Mouse (Mus musculus): ENCODE measurements around the gene Rrp8.
A peak's percentile ranks its signal among the peaks of the same experiment; 100 is the strongest.

The Rrp8 gene

DNA sequence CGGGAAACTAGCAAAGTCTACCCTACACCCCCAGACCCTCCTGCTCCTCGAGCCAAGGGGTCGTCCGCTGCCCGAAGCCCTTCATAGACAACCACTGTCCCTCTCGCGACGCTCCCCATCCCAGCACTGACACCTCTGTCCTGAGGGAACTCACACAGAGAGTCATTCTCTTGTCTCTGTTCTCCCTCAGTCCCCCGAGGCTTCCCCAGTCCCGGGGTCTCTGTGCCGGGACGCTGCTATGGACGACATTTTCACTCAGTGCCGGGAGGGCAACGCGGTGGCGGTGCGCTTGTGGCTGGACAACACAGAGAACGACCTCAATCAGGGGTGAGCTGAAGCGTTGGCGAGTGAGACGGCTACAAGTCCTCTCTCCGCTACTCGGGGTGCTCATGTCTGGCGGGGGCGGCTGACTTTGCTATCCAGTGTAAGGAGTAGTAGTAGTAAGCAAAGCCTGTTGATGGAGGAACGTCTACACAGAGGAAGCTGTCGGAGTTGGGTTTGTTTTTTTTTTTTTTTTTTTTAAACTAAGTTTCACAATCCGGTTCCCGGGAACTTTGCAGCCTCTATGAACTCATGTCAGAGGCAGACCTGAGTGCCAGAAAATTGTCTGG lies at the start of gene Rrp8:
Rrp8 (minus strand) TSS at position 475 of the 611 bp plus-strand sequence.
- DNase-seq (ENCODE audit: low spot score) = peak; percentile 29

DNA sequence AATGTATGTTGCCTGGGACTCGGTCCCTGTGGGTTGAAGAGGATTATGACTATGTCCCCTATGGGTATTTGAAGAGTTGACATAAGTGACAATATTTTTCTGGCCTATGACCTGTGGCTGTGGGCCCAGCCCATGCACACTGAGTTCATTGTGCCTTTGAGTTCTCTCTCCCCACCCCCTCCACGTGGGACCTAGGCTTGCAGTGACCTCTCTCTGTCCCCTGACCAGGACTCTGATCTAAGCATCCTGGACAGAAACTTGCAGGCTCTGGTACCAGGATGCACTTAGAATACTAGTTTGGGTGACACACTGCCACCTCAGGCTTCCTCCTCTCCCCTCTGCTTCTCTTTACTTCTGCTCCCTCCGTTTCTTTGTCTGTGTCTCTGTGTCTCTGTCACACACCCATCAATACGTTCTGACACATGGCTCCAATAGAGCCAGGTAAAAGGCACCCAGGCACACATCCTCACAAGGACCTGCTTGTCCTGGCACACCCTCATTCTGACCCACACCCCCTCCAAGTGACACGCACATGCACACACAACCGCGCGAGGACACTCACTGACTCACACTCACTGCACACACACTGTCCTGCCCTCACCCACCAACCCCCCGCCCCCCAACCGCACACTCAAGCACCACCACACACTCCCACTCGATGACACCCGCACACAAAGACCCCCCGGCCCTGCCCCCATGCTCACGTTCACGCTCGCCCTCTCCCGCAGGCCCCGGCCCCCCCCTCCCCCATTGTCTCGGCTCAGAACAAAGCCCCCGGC lies 49.5 kb upstream of the Rrp8 start:
- no peak for DNase-seq (ENCODE audit: low spot score)

DNA sequence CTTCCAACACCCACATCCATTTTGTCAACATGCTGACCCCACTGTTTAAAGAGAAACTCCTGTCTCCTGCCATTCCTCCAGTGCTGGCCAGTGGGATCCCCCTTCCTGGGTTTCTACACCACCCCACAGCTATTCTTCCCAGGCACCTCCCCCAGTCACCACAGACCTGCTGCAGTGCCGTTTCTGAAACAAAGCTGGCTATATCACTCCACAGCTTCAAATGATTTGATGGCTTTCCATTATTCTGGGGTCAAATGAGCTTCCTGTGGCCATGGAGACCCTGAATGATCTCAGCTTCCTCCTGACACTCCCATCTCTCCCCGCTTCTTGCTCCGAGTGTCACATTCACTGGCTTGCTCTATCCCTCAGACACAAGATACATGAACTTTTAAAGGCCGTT lies 47.4 kb upstream of the Rrp8 start:
- DNase-seq (ENCODE audit: low spot score) = no peak

DNA sequence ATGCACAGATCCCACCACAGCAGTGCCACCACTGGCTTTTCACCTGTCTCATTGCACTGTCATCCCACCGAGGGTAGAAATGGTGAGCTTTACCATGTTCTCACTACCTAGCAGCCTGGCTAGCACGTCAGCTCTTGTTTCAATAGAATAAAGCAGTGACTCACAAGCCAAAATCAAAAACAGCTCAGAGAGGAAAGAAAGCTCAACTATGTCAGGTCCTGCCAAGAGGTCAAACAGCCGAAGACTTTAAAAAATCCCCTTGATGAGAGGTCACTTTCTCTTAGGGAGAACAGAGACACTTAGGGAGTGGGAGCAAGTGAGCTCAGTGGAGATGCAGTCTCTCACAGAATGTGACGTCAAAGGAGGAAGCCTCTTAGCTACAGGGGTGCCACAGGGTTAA lies 46.7 kb upstream of the Rrp8 start:
- DNase-seq (ENCODE audit: low spot score) = no peak

DNA sequence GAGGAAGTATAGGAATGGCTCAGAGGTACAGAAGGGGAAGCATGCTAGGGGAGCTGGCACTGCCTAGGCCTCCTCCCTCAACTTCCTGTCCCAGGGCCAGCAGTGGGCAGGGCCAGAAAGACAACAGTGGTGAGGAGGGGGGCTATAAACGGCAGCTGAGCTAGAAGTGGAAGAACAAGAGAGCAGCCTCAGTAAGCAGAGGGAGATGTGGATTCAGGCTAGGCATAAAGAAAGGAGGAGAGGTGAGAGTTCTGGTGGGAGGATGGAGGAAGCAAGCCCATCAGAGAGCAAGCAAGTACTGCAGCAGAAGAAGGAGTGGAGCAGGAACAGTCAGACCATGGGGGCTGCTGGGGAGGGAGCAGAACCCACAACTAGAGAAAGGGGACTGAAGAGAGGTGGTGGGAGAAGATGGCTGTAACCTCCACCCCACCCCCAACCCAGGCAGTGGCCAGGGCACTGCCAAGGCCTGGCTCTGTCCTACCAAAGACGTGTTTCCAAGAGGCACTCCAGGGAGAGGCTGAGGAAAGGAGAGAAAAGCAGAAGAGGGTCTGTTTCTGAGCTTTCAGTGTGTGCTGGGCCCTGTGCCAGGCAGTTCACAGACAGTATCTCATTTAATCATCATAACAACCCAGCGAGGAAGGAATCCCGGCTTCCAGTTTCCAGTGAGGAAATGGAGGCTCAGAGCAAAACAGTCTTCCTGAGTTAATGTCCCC lies 41.5 kb upstream of the Rrp8 start:
- peak; percentile 22 for DNase-seq (ENCODE audit: low spot score)

DNA sequence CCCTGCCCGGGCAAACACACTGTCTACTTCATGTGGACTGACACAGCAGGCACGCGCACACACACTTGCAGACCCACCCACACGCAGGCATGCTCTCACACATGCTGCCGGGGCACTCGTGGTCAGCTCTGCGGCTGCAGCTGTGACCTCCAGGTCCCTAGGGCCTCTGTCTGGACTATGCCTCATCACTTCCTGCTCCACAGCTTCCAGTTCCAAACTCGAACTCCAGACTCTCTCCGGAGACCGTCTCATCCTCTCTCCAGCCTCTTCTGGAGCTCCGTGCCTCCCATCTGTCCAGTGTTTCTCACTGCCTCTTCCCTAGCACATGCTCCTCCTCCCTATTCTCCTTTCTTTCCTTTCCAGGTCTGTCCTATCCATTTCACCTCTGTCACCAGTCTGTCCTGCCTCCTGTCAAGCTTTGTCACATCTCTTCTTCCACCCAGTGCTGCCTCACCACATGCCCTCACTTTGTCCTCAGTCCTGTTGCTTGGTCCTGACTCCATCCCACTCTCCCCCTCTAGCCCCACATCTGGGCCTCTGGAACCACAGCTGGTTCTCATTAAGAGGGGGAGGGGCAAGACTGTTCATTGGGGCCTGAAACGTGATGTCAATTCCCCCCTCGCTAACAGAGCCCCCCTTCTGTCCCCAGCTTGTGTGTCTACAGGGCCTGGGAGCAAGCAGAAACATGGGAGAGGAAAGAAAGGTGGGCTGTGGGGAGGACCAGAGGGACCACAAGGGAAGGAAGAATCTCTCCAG lies 40.8 kb upstream of the Rrp8 start:
- DNase-seq (ENCODE audit: low spot score) = no peak

DNA sequence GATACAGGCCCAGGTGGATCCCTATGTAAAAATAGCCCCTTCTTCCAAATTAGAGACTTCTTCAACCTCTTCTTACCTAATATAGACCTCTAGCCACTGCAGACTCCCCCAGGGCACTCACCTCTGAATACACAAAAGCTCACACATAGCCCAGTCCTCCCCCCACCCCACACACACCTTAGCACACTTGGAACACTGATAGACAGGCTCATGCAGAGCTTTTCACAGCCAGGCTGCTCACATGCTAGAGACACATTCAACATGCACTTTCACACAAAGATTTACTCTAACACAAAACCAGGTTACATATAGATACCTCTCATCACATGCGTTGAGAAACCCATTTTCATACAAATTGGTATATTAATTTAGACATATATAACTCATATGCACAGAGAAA lies 40.1 kb upstream of the Rrp8 start:
- DNase-seq (ENCODE audit: low spot score) = no peak

DNA sequence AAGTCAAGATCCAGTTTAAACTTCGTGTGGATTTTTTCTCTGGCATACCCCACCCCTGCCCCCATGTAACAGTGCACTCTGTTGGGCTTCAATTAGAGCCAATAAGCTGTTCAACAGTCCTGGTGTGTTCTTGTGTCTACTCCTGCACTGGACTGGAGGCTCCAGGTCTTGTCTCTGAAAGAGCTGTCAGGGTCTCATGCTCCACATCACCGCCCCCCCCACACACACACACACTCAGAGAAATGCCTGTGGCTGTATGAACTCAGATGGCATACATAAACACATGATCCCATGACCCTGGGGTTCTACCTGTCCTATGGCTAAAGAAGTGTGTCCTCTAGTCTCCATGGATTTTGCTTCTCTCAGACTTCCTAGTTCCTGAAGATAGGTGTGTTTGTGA lies 38.8 kb upstream of the Rrp8 start:
- no peak for DNase-seq (ENCODE audit: low spot score)

DNA sequence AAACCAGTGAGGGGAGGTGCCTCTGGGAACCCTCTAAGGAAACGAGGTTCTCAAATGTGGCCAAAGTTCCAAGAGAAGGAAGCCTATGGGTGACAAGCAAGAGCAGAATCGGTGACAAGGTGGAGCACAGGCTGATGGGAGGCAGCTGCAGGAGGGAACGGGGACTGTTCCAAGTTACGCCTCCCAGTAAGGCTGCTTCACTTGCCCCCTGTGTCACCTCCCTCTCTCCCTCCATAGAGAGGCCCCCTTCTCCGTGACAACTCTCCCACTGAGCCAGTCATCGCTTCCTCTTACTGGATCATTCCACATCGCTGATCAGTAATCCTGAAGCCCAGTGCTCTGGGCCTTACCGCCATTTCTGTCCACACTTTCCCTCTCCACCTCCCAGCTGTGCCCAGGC lies 37.5 kb upstream of the Rrp8 start:
- DNase-seq (ENCODE audit: low spot score) = no peak

DNA sequence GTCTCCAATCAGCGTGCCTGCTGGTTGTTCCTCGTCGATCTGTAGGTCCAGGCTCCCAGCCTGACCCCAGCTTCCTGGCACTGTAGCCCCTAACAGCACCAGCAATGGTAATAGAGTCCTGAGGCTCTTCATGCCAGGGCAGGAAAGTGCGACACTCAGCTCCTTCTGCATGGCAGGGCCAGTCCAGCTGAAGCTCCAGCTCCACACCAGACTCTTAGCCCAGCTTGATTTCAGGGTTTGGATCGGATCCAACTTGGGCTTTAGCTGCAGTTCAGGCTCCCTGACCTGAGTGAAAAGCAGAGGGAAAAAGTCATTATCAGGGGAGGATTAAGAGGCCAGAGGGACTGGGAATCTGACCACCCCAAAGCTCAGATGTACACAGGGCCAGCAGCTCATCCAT lies 35.9 kb upstream of the Rrp8 start:
- no peak for DNase-seq (ENCODE audit: low spot score)

DNA sequence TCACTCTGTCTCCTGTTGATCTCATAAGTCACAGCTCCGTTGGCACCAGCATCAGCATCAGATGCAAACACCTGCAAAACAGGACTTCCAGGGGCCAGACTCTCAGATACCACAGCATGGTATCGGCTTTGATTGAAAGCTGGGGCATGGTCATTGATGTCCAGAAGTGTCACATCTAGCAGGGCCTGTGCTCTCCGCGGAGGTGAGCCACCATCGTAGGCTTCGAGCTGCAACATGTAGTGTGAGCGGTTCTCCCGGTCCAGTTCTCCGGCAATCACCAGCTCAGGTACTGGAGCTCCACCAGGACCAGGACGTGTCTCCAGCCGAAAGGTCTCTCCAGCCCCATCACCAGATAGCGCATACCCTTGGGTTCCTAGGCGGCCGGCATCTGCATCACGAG lies 35.1 kb upstream of the Rrp8 start:
- no peak for DNase-seq (ENCODE audit: low spot score)

DNA sequence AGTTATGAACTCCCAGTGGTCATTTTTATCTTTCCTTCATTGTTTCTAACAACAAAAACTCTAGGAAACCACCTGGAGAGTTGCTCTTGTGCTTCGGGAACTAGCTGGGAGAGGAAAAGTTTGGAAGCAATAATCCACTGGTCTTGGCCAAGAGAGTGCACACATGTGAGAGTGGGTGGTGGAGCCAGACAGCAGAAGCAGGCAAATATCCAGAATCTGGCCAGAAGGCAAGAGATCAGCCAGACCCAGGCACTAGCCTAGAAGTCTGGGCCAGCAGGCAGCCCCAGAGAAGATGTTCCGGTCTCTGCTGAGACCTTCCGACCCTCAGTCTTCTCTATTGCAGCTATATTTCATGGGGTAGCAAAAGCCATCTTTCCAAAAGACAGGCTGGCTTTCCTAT lies 32.8 kb upstream of the Rrp8 start:
- no peak for DNase-seq (ENCODE audit: low spot score)

DNA sequence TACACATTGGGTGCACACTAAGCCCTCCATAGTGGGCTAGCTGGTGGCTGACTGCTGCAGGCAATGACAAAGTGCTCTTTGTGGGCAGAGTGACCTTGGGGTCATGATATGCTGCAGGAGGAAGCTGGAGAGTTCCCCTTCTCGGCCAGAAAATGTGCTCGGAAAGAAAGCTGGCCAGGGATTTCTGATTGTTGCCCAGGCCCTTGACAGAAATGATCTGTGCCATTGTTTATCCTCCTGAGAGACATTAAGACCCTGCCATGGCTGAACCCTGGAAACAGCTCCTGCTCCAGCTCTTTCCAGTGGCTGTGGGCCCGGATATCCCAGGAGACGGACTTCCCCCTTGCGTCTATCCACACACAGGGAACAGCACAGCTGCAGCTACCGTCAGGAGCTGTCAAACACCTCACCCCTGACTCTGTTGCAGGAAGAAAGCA lies 30.6 kb upstream of the Rrp8 start:
- DNase-seq (ENCODE audit: low spot score) = no peak

DNA sequence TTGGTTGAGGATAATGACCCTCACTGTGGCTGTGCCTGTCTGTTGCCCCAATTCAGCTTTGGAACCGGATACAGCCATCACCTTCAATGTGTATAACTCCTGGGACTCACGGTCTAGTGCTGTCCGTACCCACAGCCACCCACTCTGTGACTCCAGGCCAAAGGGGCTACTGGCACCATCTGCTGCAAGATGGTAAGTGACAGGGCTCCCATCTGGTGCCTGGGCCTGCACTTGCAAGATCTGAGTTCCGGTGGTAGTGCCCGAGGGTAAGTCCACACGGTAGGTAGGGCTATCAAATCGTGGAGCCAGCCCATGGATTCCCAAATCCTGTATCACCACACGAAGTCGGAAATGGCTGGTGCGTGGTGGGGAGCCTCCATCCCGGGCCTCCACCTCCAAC lies 27.1 kb upstream of the Rrp8 start:
- DNase-seq (ENCODE audit: low spot score) = no peak

DNA sequence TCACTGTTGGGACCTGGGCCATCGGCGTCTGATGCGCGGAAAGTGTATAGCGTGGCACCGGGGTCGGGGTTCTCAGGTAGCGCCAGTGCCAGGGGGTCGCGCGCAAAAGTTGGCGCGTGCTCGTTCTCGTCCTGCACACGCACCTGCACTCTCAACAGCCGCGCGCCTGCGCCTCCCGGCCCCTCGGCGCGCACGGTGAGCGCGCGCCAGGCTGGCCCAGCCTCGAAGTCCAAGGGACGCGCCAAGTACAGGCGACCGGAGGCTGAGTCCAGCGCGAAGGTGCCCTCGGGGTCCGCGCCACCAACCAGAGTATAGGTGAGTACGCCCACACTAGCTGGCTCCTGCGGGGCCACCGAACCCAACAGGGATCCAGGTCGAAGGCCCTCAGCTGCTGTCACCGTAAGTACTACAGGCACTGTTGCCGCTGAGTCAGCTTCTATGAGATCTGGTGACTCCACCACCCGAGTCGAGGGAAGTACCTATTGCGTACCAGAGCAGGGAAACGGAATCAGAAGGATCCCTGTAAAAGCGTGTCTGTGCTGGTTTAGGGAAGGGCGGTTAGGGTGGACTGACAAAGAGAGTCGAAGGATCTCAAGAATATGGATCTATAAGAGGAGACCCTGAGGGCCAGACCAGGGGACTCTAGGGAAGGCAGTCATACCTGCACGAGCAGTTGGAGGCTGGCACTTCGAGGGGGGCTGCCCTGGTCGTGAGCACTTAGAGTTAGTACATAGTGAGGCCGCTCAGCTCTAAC lies 25.5 kb upstream of the Rrp8 start:
- no peak for DNase-seq (ENCODE audit: low spot score)

DNA sequence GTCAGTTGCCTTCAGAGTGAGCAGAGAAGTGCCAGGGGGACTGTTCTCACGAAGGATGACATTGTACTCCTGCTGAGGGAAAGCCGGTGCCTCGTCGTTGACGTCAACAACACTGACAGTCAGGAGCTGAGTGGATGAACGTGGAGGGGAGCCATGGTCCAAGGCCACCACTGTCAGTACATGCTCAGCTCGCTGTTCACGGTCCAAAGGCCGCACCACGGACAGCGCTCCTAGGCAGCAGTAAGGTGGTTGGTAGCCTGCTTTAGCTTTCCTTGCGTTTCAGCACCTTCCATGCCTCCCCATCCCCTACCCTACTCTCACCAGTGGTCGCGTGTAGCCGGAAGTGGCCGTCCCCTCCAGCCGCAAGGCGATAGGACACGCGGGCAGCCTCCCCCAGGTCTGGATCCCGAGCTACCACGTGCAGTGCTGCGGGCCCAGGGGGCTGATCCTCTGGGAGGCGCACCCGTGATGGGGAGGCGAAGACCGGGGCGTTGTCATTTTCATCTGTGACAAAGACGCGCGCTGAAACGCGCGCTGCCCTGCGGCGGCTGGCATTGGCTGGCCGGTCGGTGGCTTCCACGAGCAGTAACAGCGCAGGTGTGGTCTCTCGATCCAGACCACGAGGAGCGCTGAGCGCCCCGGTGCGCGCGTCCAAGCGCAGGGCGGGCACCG lies 24.8 kb upstream of the Rrp8 start:
- no peak for DNase-seq (ENCODE audit: low spot score)

DNA sequence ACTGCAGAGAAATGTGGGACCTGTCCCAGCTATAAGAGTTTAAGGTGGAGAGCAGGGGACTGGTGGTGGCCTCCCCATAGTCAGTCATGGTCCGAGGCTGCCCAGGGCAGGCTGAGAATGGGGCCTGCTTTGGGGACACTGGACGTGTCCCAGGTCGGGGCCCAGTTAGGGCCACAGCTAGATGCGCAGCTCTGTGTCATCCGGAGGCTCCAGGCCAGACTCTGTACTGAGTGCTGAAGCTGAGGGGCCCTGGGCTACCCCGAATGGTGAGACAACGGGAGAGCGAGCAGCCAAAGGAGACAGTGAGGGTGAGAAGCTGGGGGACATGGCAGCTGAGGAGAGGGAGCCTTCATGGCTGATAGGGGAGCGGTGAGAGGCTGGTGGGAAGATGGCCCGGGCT lies 16.1 kb upstream of the Rrp8 start:
- no peak for DNase-seq (ENCODE audit: low spot score)

DNA sequence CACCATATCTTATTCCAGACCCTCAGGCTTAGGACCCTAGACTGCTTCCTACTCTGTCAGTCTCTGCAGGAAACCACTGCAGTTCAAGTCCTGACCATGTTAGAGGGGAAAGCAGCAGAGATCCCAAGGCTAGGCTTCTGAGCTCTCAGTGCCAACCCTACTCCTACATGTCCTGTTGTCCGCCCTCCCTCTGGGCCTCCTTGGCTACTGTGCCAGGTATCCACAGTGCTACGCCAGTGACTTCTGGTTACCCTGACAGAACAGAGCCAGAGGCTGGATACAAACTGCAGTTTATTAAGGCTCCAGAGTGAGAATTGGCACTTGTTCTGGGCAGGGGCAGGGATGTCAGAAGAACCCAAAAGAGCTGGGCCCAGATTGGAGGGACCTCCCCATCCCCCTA lies 15.5 kb upstream of the Rrp8 start:
- no peak for DNase-seq (ENCODE audit: low spot score)

DNA sequence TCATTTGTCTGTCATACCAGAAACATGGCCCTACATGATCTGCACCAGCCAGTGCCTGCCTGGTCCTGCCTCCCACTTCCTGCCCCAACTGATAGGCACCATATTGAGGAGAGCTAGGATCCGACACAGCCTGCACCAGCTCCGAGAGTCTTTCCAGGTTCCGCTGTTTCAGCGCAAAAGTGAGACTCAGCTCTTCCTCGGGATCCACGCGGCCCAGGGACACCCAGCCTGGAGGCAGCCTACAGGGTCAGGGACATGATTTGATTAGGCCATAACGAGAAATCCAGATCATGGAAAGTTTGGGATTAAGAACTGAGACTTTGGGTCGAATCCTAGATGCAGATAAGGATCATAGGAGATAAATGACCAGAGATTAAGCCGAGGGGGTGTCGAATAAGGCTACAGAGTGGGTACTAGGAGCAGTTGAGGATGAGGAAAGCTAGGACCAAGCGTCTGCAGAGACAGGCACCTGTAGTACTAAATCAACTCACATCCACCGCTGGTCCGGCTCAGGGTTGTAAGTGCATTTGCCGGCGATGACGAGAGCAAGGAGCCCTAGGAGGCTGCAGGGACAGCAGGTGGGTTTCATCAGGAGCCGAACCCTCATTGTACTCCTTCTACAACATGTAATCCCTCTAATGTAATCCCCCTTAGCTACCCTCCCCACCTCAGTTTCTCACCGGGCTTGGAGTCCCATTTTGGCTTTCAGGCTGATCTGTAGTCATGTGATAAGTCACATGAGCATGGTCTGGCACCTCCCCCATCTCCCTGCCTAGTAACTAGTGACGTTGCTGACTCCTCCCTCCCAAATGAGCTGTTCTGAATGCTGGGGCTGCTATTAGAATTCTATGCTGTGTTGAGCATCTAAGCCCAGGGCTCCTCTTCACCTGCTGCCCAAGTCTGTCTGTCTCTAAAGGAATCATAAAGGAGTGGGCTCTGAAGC lies 14.6 kb upstream of the Rrp8 start, which contains the start of gene Tpp1:
Tpp1 (minus strand) TSS at position 745 of the 943 bp plus-strand sequence.
- DNase-seq (ENCODE audit: low spot score) = peak; percentile 94

DNA sequence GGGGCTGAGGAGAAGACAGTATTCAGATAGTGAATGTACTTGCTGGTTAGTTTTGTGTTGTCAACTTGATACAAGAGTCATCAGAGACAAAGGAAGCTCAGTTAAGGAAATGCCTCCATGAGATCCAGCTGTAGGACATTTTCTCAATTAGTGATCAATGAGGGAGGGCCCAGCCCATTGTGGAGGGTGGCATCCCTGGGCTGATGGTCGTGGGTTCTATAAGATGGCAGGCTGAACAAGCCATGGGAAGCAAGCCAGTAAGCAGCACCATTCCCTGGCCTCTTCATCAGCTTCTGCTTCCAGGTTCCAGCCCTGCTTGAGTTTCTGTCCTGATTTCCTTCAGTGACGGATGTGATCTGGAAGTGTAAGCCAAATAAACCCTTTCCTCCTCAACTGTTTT lies 10.6 kb upstream of the Rrp8 start:
- no peak for DNase-seq (ENCODE audit: low spot score)
